Mouse (Mus musculus) bone marrow macrophage, adult 2 months (primary cell): ENCODE measurements around the gene Pithd1.

ENCODE experiments used
- CTCF ChIP-seq: IDR thresholded peaks from 2 replicates; pipeline ENCODE4 v1.5.1; 2012; ENCODE audit warnings: low read depth, mild to moderate bottlenecking, low read length, moderate library complexity
- POLR2A ChIP-seq: IDR thresholded peaks from 2 replicates; pipeline ENCODE4 v1.6.1; 2012; ENCODE audit warnings: mild to moderate bottlenecking, low read depth, low read length, borderline replicate concordance

GRCm38 (mm10) chr4:135946659-135947301 lies 40.3 kb downstream of the Pithd1 start:
- TF ChIP-seq POLR2A = no peak
- 0 out of 2 replicates have a peak, but pooled peaks have one; percentile 21 for TF ChIP-seq CTCF
